Mouse (Mus musculus): ENCODE measurements around the gene 1110051M20Rik. TPM values are rescaled to one million over a fixed set of nuclear protein-coding genes. Genes with fewer than 3 reads are reported as not detected.

1110051M20Rik gene
- polyA plus RNA-seq, 1 experiment = 10.3 TPM

DNA sequence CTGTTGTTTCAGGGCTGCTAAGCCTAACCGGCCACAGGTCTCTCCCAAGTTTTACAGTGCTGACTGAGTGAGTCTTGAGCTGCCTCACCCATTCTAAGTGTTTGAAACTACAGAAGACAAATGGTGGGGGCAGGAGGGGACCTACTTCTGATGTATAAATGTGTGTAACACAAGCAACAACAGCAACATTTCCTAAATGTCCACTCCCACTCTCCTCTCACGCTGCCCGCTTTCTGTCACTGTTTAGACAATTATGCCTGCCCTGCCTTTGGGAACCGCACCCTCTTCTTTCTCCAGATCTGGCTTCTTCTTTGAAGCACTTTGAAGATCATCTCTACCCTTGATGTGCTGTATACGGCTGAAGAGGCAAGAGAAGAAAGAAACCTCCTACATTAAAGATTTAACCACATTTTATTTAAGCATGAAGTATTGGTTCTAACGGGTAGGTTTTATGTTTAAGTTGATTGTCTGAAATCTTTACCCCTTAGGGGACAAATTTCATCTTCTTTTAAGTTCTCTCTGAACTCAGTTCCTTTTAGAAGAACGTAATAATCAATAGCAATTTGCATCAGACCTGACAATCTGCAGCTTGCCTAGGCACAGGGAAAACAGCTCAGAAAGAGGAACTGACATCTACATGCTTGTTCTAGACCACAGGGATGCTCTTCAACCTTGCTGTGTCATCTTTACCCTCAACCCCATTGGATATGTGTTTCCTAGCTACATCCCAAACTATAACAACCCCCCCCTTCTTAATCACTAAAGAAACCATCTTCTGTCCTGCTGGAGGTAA lies 113.3 kb downstream of the 1110051M20Rik start:
- H3K27ac ChIP-seq (ENCODE audit: control insufficient read depth, insufficient read depth, low read length) = no peak overlapping the region
- no peaks in the 10 kb centered on the region for H3K4me1 ChIP-seq (replicated peaks; ENCODE audit: control insufficient read depth, insufficient read depth, low read length)
- 61% methylated on average over 7 of the region's 7 CpGs for WGBS
- TF ChIP-seq CTCF (IDR thresholded peaks at IDR 0.05; ENCODE audit: borderline replicate concordance, control insufficient read depth, extremely low read depth, insufficient read depth, low read length, poor library complexity) (no peak), POLR2A (IDR thresholded peaks at IDR 0.05; ENCODE audit: control insufficient read depth, extremely low read depth, insufficient read depth, low read length, poor library complexity) (no peak)
- no peaks in the 10 kb centered on the region for H3K36me3 ChIP-seq (ENCODE audit: control insufficient read depth, insufficient read depth, low read length)
- no peak overlapping the region for H3K4me3 ChIP-seq (ENCODE audit: control insufficient read depth, insufficient read depth, low read length)
- no peak for DNase-seq
- no peaks in the 10 kb centered on the region for H3K27me3 ChIP-seq (ENCODE audit: control insufficient read depth, insufficient read depth, low read length)

DNA sequence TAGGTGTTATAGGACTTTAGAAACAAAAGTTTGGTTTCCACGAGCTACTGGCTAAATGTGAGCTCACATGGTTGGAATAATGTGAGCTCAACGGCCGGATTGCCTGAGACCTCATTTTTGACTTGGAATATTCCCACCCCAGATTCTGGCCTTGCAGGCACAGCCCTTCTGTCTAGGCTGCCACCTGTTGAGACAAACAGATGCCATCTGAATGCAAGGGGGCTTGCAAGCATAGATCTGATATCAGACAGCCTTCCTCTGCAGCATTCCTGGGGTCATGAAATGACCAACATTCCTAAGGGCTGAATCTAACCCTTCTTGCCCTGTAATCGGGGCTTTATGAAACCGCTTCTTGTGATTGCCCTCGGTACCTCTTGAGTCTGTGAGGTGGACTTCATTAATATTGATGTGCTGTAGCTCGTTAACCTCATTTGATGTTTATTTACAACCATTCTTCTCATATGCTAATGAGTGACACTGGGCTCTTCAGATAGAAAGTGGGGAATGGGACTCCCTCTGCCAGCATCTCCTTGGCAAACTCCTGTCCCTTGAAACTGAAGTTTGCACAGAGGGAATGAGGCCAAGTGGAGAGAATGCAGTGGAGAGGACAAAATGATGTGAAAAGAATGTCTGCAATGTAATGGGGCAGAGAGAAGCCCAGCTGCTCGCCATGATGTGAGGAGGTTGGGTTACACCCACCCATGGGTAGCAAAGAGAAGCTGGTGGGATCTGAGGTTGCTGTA lies 114.3 kb downstream of the 1110051M20Rik start:
- WGBS = 94% methylated on average over 8 of the region's 8 CpGs
- H3K4me3 ChIP-seq (ENCODE audit: control insufficient read depth, insufficient read depth, low read length) = no peak overlapping the region
- H3K36me3 ChIP-seq (ENCODE audit: control insufficient read depth, insufficient read depth, low read length) = no peaks in the 10 kb centered on the region
- H3K27ac ChIP-seq (ENCODE audit: control insufficient read depth, insufficient read depth, low read length) = no peak overlapping the region
- no peaks in the 10 kb centered on the region for H3K4me1 ChIP-seq (replicated peaks; ENCODE audit: control insufficient read depth, insufficient read depth, low read length)
- DNase-seq = no peak
- TF ChIP-seq CTCF (IDR thresholded peaks at IDR 0.05; ENCODE audit: borderline replicate concordance, control insufficient read depth, extremely low read depth, insufficient read depth, low read length, poor library complexity) (no peak), POLR2A (IDR thresholded peaks at IDR 0.05; ENCODE audit: control insufficient read depth, extremely low read depth, insufficient read depth, low read length, poor library complexity) (no peak)
- no peaks in the 10 kb centered on the region for H3K27me3 ChIP-seq (ENCODE audit: control insufficient read depth, insufficient read depth, low read length)

DNA sequence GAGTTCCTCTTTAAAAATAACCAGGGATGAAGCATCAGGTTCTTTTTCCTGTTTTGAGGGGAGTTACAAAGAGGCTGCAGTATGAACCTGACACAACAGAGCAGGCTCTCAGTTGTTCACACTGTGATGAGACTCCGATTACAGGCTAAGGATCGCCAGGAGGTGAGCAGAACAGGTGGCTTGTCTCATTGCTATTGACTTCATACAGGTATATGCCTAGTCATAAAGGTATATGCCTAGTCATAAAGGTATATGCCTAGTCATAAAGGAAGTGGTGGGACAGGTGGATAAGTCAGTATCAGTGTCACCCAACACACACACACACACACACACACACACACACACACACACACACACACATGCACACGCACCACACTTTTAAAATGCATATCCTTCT lies 115.8 kb downstream of the 1110051M20Rik start:
- Histone ChIP-seq H3K4me3 (ENCODE audit: control insufficient read depth, insufficient read depth, low read length) (no peak overlapping the region), H3K36me3 (ENCODE audit: control insufficient read depth, insufficient read depth, low read length) (no peaks in the 10 kb centered on the region), H3K27me3 (ENCODE audit: control insufficient read depth, insufficient read depth, low read length) (no peaks in the 10 kb centered on the region), H3K4me1 (replicated peaks; ENCODE audit: control insufficient read depth, insufficient read depth, low read length) (no peaks in the 10 kb centered on the region), H3K27ac (ENCODE audit: control insufficient read depth, insufficient read depth, low read length) (no peak overlapping the region)
- no peak for DNase-seq
- TF ChIP-seq CTCF (IDR thresholded peaks at IDR 0.05; ENCODE audit: borderline replicate concordance, control insufficient read depth, extremely low read depth, insufficient read depth, low read length, poor library complexity) = no peak
- no peak for TF ChIP-seq POLR2A (IDR thresholded peaks at IDR 0.05; ENCODE audit: control insufficient read depth, extremely low read depth, insufficient read depth, low read length, poor library complexity)
- 91% methylated on average over 3 of the region's 3 CpGs for WGBS

DNA sequence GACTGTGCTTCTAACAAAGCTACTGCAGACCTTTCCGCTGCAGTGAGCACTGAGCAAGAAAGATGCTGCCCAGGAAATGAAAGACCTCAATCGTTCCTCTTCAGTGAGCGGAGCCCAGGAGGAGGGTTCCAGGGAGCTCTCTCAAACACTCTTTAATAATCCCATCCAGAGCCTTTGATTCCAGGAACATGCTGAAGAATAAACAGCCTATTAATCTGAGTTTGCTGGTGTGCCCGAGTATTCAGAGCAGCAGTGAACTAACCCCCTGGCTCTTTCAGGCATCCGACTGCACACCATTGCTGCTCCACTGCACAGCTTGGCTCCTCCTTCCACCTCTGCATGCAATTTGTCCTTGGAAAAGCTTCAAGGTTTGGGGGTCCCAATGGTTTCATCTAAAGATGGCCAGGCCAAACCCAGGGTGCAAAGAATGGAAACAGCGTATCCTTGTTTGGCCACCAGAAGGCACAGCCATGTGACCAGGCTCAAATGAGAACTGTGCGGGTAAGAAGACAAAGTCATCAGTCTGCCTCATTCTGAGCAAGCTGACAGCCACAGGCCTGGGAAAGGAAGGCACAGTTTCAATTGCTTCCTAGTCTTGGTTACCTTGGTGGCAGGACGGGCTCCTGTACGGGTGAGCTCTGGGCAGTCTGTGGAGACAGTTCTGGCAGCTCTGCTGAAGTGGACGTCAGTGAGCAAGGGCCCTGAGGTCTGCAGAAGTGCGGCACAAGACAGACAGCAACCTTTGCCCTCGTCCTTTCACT lies 116.4 kb downstream of the 1110051M20Rik start:
- no peak overlapping the region for H3K27ac ChIP-seq (ENCODE audit: control insufficient read depth, insufficient read depth, low read length)
- H3K27me3 ChIP-seq (ENCODE audit: control insufficient read depth, insufficient read depth, low read length) = no peaks in the 10 kb centered on the region
- TF ChIP-seq CTCF (IDR thresholded peaks at IDR 0.05; ENCODE audit: borderline replicate concordance, control insufficient read depth, extremely low read depth, insufficient read depth, low read length, poor library complexity) (no peak), POLR2A (IDR thresholded peaks at IDR 0.05; ENCODE audit: control insufficient read depth, extremely low read depth, insufficient read depth, low read length, poor library complexity) (no peak)
- no peak for DNase-seq
- 78% methylated on average over 12 of the region's 12 CpGs for WGBS
- no peaks in the 10 kb centered on the region for H3K36me3 ChIP-seq (ENCODE audit: control insufficient read depth, insufficient read depth, low read length)
- no peak overlapping the region for H3K4me3 ChIP-seq (ENCODE audit: control insufficient read depth, insufficient read depth, low read length)
- no peaks in the 10 kb centered on the region for H3K4me1 ChIP-seq (replicated peaks; ENCODE audit: control insufficient read depth, insufficient read depth, low read length)

DNA sequence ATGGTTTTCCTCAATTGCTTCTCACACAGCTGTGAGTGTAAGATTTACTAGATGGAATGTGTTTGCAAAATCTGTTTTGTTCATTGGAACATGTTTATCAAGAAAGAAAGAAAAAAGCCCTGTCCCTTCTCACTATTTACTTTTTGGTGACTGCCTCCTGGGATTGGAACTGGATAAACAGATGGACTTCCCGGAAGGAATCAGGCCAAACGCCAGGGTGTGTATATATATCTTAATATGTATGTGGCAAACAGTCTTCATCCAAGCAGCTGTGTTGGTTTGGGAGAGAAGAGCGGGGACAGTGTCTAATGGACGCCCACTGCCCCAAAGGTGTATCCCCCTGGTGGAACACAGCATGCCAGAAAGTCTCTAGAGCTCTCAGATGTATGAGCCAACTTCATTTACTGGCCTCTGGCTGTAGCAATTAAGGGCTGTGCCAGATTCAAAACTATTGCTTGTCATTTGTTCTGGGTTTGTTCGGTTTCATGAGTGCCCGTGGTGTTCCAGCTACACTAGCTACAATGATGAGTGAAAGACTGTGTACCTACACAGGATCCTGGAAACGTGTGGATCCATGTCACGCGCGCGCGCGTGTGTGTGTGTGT lies 117.7 kb downstream of the 1110051M20Rik start:
- no peak for TF ChIP-seq CTCF (IDR thresholded peaks at IDR 0.05; ENCODE audit: borderline replicate concordance, control insufficient read depth, extremely low read depth, insufficient read depth, low read length, poor library complexity)
- TF ChIP-seq POLR2A (IDR thresholded peaks at IDR 0.05; ENCODE audit: control insufficient read depth, extremely low read depth, insufficient read depth, low read length, poor library complexity) = no peak
- Histone ChIP-seq H3K4me3 (ENCODE audit: control insufficient read depth, insufficient read depth, low read length) (no peak overlapping the region), H3K4me1 (replicated peaks; ENCODE audit: control insufficient read depth, insufficient read depth, low read length) (no peaks in the 10 kb centered on the region), H3K27ac (ENCODE audit: control insufficient read depth, insufficient read depth, low read length) (no peak overlapping the region), H3K27me3 (ENCODE audit: control insufficient read depth, insufficient read depth, low read length) (no peaks in the 10 kb centered on the region), H3K36me3 (ENCODE audit: control insufficient read depth, insufficient read depth, low read length) (no peaks in the 10 kb centered on the region)
- DNase-seq = no peak
- WGBS = 97% methylated on average over 13 of the region's 13 CpGs
